Mouse (Mus musculus) hindbrain, embryonic 16.5 days (tissue): ENCODE data around the gene Fnbp4. TPM values are rescaled to one million over a fixed set of nuclear protein-coding genes. Genes with fewer than 3 reads are reported as not detected.

Experiments used
- ATAC-seq: fragments of 200-750 bp; cut with Nextera tagmentation; 2 replicates; pipeline ENCODE4 v1.8.0; 2017; ENCODE audit warnings: moderate TSS enrichment, moderate library complexity
- H3K27ac ChIP-seq: fragments of 300-500 bp; sonication (generic); 2 replicates; pipeline ENCODE4 v1.5.1; 2014; ENCODE audit warnings: low read depth, mild to moderate bottlenecking, control low read depth, low read length, moderate library complexity
- H3K27me3 ChIP-seq: fragments of 300-500 bp; sonication (generic); replicated peaks from 2 replicates; pipeline ENCODE4 v1.6.1; 2014; ENCODE audit warnings: low read length; ENCODE audit not compliant: control insufficient read depth, insufficient read depth
- H3K36me3 ChIP-seq: fragments of 300-500 bp; sonication (generic); 2 replicates; pipeline ENCODE4 v1.6.1; 2014; ENCODE audit warnings: mild to moderate bottlenecking, low read length, moderate library complexity, mixed read lengths; ENCODE audit not compliant: control insufficient read depth, insufficient read depth
- H3K4me1 ChIP-seq: fragments of 300-500 bp; sonication (generic); 2 replicates; pipeline ENCODE4 v1.6.1; 2014; ENCODE audit warnings: low read depth, low read length; ENCODE audit not compliant: control insufficient read depth, insufficient read depth
- H3K4me2 ChIP-seq: fragments of 300-500 bp; sonication (generic); 2 replicates; pipeline ENCODE4 v1.6.1; 2014; ENCODE audit warnings: mild to moderate bottlenecking, low read length, control low read depth, moderate library complexity
- H3K4me3 ChIP-seq: fragments of 300-500 bp; sonication (generic); 2 replicates; pipeline ENCODE4 v1.5.1; 2014; ENCODE audit warnings: mild to moderate bottlenecking, low read length, control low read depth, moderate library complexity
- H3K9ac ChIP-seq: fragments of 300-500 bp; sonication (generic); 2 replicates; pipeline ENCODE4 v1.6.1; 2014; ENCODE audit warnings: low read depth, mild to moderate bottlenecking, control low read depth, low read length, moderate library complexity
- H3K9me3 ChIP-seq: fragments of 300-500 bp; sonication (generic); 2 replicates; pipeline ENCODE4 v1.6.1; 2014; ENCODE audit warnings: mild to moderate bottlenecking, low read length, moderate library complexity; ENCODE audit not compliant: control insufficient read depth
- WGBS: fragments of 180-500 bp; shearing (Covaris S2); extraction: QIAGEN DNeasy Blood & Tissue Kit; methylation state at CpG from one replicate; pipeline ENCODE4 v1.1.7; 2014; 5-methylcytosine and 5-hydroxymethylcytosine counted together
- polyA plus RNA-seq: library from polyadenylated mRNA; unstranded; fragments of >200 nt; fragmentation: Nextera tagmentation; extraction: Ambion mirVana; gene quantifications from 2 replicates; pipeline ENCODE4 v1.2.1, GENCODE M21; 2015

Gene Fnbp4
- polyA plus RNA-seq, 1 experiment from 2014 or later = 75.0 TPM

- no peak overlapping the region for H3K4me3 ChIP-seq
- H3K27me3 ChIP-seq = no peaks in the 10 kb centered on the region
- no peak overlapping the region for H3K9ac ChIP-seq
- H3K36me3 ChIP-seq = peaks cover 15% of the 10 kb centered on the region
- no peaks in the 10 kb centered on the region; the same call in 1 of the 2 replicates for H3K4me1 ChIP-seq
- H3K4me2 ChIP-seq = no peak overlapping the region
- H3K27ac ChIP-seq = no peak overlapping the region
- no peaks in the 10 kb centered on the region for H3K9me3 ChIP-seq
- no peak for ATAC-seq
- WGBS = 92% methylated on average over 3 of the region's 3 CpGs
These were observed 5.8 kb upstream of the Fnbp4 start for GRCm38 (mm10) chr2:90739327-90739726.

- Histone ChIP-seq H3K9me3 (no peaks in the 10 kb centered on the region), H3K9ac (no peak overlapping the region), H3K27ac (no peak overlapping the region), H3K4me1 (no peaks in the 10 kb centered on the region; the same call in 1 of the 2 replicates), H3K4me2 (no peak overlapping the region), H3K4me3 (no peak overlapping the region), H3K27me3 (no peaks in the 10 kb centered on the region), H3K36me3 (peaks cover 11% of the 10 kb centered on the region)
- ATAC-seq = no peak
- WGBS = 93% methylated on average over 5 of the region's 5 CpGs
These were observed 5.2 kb upstream of the Fnbp4 start for GRCm38 (mm10) chr2:90739921-90740320.

- H3K36me3 ChIP-seq = peaks cover 3% of the 10 kb centered on the region
- H3K9ac ChIP-seq = peak overlapping the region; percentile 46
- H3K27ac ChIP-seq = peak overlapping the region; percentile 85
- H3K4me2 ChIP-seq = peak overlapping the region; percentile 60
- peak; percentile 5 for ATAC-seq
- H3K4me3 ChIP-seq = peak overlapping the region; percentile 99
- H3K27me3 ChIP-seq = no peaks in the 10 kb centered on the region
- peaks cover 14% of the 10 kb centered on the region for H3K4me1 ChIP-seq
- WGBS = 67% methylated on average over 12 of the region's 12 CpGs
- no peaks in the 10 kb centered on the region for H3K9me3 ChIP-seq
These were observed 701 bp upstream of the Fnbp4 start for GRCm38 (mm10) chr2:90744285-90745052.

GRCm38 (mm10) chr2:90745740-90746537 lies 769 bp downstream of the Fnbp4 start:
- H3K27ac ChIP-seq = peak overlapping the region; percentile 98
- peak overlapping the region; percentile 99 for H3K4me3 ChIP-seq
- peaks cover 4% of the 10 kb centered on the region for H3K36me3 ChIP-seq
- H3K27me3 ChIP-seq = no peaks in the 10 kb centered on the region
- under 1% methylated on average over 54 of the region's 54 CpGs for WGBS
- peak overlapping the region; percentile 73 for H3K4me2 ChIP-seq
- peak overlapping the region; percentile 99 for H3K9ac ChIP-seq
- ATAC-seq = peak; percentile 7
- H3K9me3 ChIP-seq = no peaks in the 10 kb centered on the region
- H3K4me1 ChIP-seq = peaks cover 14% of the 10 kb centered on the region

DNA sequence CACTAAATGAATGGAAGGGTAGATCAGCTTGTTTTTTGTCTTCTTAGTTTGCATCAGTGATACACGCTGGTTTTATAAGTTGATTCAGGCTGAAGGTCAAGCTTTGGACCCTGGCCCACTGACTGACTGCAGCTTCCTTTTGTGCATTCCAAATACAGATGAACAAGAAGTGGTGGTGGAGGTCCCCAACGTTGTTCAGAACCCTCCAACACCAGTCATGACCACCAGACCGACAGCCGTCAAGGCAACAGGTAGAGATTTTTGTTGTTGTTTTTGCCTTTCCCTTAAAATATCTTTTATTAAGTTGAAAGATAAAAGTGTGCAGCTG lies 1.3 kb downstream of the Fnbp4 start:
- peaks cover 8% of the 10 kb centered on the region for H3K36me3 ChIP-seq
- H3K4me3 ChIP-seq = peak overlapping the region; percentile 99
- H3K4me1 ChIP-seq = peaks cover 14% of the 10 kb centered on the region
- no peaks in the 10 kb centered on the region for H3K27me3 ChIP-seq
- peak overlapping the region; percentile 98; the same call in 1 of the 2 replicates for H3K27ac ChIP-seq
- 14% methylated on average over 4 of the region's 4 CpGs for WGBS
- H3K9ac ChIP-seq = peak overlapping the region; percentile 99
- no peaks in the 10 kb centered on the region for H3K9me3 ChIP-seq
- no peak for ATAC-seq
- peak overlapping the region; percentile 73 for H3K4me2 ChIP-seq

DNA sequence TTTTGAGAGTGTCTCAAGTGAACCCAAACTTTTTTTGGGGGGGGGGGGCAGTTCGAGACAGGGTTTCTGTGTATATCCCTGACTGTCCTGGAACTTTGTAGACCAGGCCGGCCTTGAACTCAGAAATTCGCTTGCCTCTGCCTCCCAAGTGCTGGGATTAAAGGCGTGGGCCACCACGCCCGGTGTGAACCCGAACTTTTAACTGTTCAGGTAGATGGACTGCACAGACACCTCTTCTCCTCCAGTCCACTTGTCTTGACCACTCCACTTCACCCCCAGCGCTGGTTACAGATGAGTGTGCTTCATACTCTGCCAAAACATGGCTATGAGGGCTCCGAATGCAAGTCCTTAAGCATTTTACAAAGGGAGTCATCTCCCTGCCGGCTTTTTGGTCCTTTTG lies 2.0 kb downstream of the Fnbp4 start:
- H3K27me3 ChIP-seq = no peaks in the 10 kb centered on the region
- H3K4me3 ChIP-seq = peak overlapping the region; percentile 99
- 92% methylated on average over 10 of the region's 10 CpGs for WGBS
- ATAC-seq = no peak
- peak overlapping the region; percentile 73 for H3K4me2 ChIP-seq
- peaks cover 14% of the 10 kb centered on the region for H3K4me1 ChIP-seq
- no peak overlapping the region for H3K9ac ChIP-seq
- H3K9me3 ChIP-seq = no peaks in the 10 kb centered on the region
- no peak overlapping the region for H3K27ac ChIP-seq
- peaks cover 9% of the 10 kb centered on the region for H3K36me3 ChIP-seq

GRCm38 (mm10) chr2:90749676-90750459 lies 4.7 kb downstream of the Fnbp4 start:
- no peaks in the 10 kb centered on the region for H3K27me3 ChIP-seq
- ATAC-seq = no peak
- no peak overlapping the region for H3K27ac ChIP-seq
- H3K9me3 ChIP-seq = no peaks in the 10 kb centered on the region
- no peak overlapping the region for H3K9ac ChIP-seq
- no peak overlapping the region for H3K4me3 ChIP-seq
- 82% methylated on average over 6 of the region's 6 CpGs for WGBS
- H3K36me3 ChIP-seq = peaks cover 29% of the 10 kb centered on the region
- H3K4me1 ChIP-seq = peaks cover 14% of the 10 kb centered on the region
- no peak overlapping the region for H3K4me2 ChIP-seq

- Histone ChIP-seq H3K4me2 (no peak overlapping the region), H3K9me3 (no peaks in the 10 kb centered on the region), H3K4me1 (peaks cover 3% of the 10 kb centered on the region), H3K36me3 (peaks cover 49% of the 10 kb centered on the region), H3K27ac (no peak overlapping the region), H3K4me3 (no peak overlapping the region), H3K27me3 (no peaks in the 10 kb centered on the region), H3K9ac (no peak overlapping the region)
- 88% methylated on average over 2 of the region's 2 CpGs for WGBS
- no peak for ATAC-seq
These were observed 8.4 kb downstream of the Fnbp4 start for GRCm38 (mm10) chr2:90753565-90753964.

GRCm38 (mm10) chr2:90754188-90754587 lies 9.0 kb downstream of the Fnbp4 start:
- no peak for ATAC-seq
- Histone ChIP-seq H3K4me2 (no peak overlapping the region), H3K36me3 (peaks cover 50% of the 10 kb centered on the region), H3K4me1 (no peaks in the 10 kb centered on the region; the same call in none of the 2 replicates), H3K27me3 (no peaks in the 10 kb centered on the region), H3K4me3 (no peak overlapping the region), H3K9me3 (no peaks in the 10 kb centered on the region), H3K27ac (no peak overlapping the region), H3K9ac (no peak overlapping the region)
- 99% methylated on average over 3 of the region's 3 CpGs for WGBS
